Mouse (Mus musculus) neural tube, embryonic 13.5 days (tissue): ENCODE measurements around the gene Arl10. TPM values are rescaled to one million over a fixed set of nuclear protein-coding genes. Genes with fewer than 3 reads are reported as not detected.

Experiments
- ATAC-seq: fragments of 200-750 bp; cut with Nextera tagmentation; 2 replicates; pipeline ENCODE4 v1.8.0; 2017; ENCODE audit warnings: low read depth, mild to moderate bottlenecking, moderate TSS enrichment, moderate library complexity
- H3K27ac ChIP-seq: fragments of 300-500 bp; sonication (generic); replicated peaks from 2 replicates; pipeline ENCODE4 v1.5.1; 2015; ENCODE audit warnings: moderate library complexity, mild to moderate bottlenecking, inconsistent platforms
- H3K27me3 ChIP-seq: fragments of 300-500 bp; sonication (generic); 2 replicates; pipeline ENCODE4 v1.6.1; 2015; ENCODE audit warnings: mild to moderate bottlenecking, inconsistent platforms
- H3K36me3 ChIP-seq: fragments of 300-500 bp; sonication (generic); 2 replicates; pipeline ENCODE4 v1.6.1; 2015; ENCODE audit warnings: mild to moderate bottlenecking, inconsistent platforms
- H3K4me1 ChIP-seq: fragments of 300-500 bp; sonication (generic); replicated peaks from 2 replicates; pipeline ENCODE4 v1.6.1; 2015; ENCODE audit warnings: inconsistent platforms
- H3K4me2 ChIP-seq: fragments of 300-500 bp; sonication (generic); 2 replicates; pipeline ENCODE4 v1.6.1; 2015; ENCODE audit warnings: inconsistent platforms, mild to moderate bottlenecking, moderate library complexity
- H3K4me3 ChIP-seq: fragments of 300-500 bp; sonication (generic); 2 replicates; pipeline ENCODE4 v1.5.1; 2015; ENCODE audit warnings: mild to moderate bottlenecking, inconsistent platforms
- H3K9ac ChIP-seq: fragments of 300-500 bp; sonication (generic); 2 replicates; pipeline ENCODE4 v1.6.1; 2015; ENCODE audit warnings: moderate library complexity, mild to moderate bottlenecking, inconsistent platforms
- H3K9me3 ChIP-seq: fragments of 300-500 bp; sonication (generic); 2 replicates; pipeline ENCODE4 v1.6.1; 2016; ENCODE audit warnings: inconsistent platforms
- WGBS: fragments of 180-500 bp; shearing (Covaris S2); methylation state at CpG from one replicate; pipeline ENCODE4 v1.1.7; 2015; 5-methylcytosine and 5-hydroxymethylcytosine counted together
- polyA plus RNA-seq: library from polyadenylated mRNA; unstranded; fragments of >200 nt; fragmentation: Nextera tagmentation; extraction: Ambion mirVana; gene quantifications from 2 replicates; pipeline ENCODE4 v1.2.1, GENCODE M21; 2015

Gene Arl10
- polyA plus RNA-seq = 65.8 and 67.0 TPM in 2 replicates

GRCm38 (mm10) chr13:54574854-54575481, at the start of gene Arl10:
Arl10 (plus strand) TSS chr13:54575015.
- H3K4me3 ChIP-seq = peak within 1 kb of the TSS; percentile 92
- peaks cover 38% of the 10 kb centered on the region for H3K4me1 ChIP-seq
- peaks cover 33% of the 10 kb centered on the region for H3K36me3 ChIP-seq
- WGBS = under 1% methylated on average over 55 of the region's 55 CpGs
- peak within 1 kb of the TSS; percentile 98 for H3K9ac ChIP-seq
- peak within 1 kb of the TSS; percentile 90 for H3K4me2 ChIP-seq
- ATAC-seq = peak; percentile 95
- H3K9me3 ChIP-seq = no peaks in the 10 kb centered on the region
- H3K27ac ChIP-seq = peak within 1 kb of the TSS; percentile 84
- H3K27me3 ChIP-seq = peaks cover 3% of the 10 kb centered on the region; the same call in 1 of the 2 replicates

DNA sequence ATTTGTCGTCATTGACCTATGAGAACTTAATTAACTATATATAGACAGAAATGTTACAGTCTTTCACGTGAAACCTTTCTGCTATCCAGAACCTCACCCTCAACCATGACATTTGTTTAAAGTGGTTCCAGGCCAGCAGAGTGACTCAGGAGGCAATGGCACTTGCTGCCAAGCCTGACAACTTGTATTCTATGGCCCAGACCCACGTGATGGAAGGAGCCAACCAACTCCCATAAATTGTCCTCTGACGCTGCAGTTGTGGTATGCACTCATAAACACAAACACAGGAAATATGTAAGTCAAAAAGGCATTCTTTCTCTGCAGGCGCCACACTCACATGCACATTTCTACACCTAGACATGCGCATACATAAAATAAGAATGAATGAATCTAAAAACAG, 47.7 kb upstream of the Arl10 start:
- Histone ChIP-seq H3K36me3 (peaks cover 77% of the 10 kb centered on the region), H3K4me2 (no peak overlapping the region), H3K27me3 (no peaks in the 10 kb centered on the region), H3K27ac (no peak overlapping the region), H3K4me1 (no peaks in the 10 kb centered on the region), H3K9me3 (no peaks in the 10 kb centered on the region), H3K9ac (no peak overlapping the region), H3K4me3 (no peak overlapping the region)
- 88% methylated on average over 6 of the region's 6 CpGs for WGBS
- ATAC-seq = no peak

- H3K4me3 ChIP-seq = no peak overlapping the region
- H3K9me3 ChIP-seq = no peaks in the 10 kb centered on the region
- no peak overlapping the region for H3K4me2 ChIP-seq
- H3K27me3 ChIP-seq = no peaks in the 10 kb centered on the region
- ATAC-seq = no peak
- no peak overlapping the region for H3K9ac ChIP-seq
- H3K4me1 ChIP-seq = no peaks in the 10 kb centered on the region
- peaks cover 80% of the 10 kb centered on the region for H3K36me3 ChIP-seq
- no peak overlapping the region for H3K27ac ChIP-seq
Observed at GRCm38 (mm10) chr13:54532134-54532533, 42.7 kb upstream of the Arl10 start.

DNA sequence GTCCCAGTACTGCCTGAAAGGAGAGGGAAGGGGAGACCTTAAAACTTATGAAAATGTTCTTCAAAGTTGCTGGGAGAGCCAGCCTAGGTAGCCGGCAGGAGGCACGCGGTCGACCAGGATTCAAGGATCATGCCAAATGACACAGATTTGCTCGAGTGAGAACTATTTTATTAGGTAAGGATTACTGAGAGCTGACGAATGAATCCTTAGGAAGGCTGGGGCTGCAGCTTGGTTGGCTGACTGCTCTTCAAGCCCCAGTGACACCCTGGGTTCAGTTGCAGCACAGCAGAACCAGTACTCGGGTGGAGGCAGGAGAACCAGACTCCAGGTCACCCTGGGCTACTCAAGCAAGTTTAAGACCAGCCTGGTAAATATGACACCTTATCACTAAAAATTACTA, 26.8 kb upstream of the Arl10 start:
- no peak for ATAC-seq
- Histone ChIP-seq H3K4me1 (no peaks in the 10 kb centered on the region), H3K4me2 (no peak overlapping the region), H3K4me3 (no peak overlapping the region), H3K27ac (no peak overlapping the region), H3K27me3 (no peaks in the 10 kb centered on the region), H3K36me3 (peaks cover 73% of the 10 kb centered on the region), H3K9ac (no peak overlapping the region), H3K9me3 (no peaks in the 10 kb centered on the region)
- WGBS = 90% methylated on average over 7 of the region's 7 CpGs

DNA sequence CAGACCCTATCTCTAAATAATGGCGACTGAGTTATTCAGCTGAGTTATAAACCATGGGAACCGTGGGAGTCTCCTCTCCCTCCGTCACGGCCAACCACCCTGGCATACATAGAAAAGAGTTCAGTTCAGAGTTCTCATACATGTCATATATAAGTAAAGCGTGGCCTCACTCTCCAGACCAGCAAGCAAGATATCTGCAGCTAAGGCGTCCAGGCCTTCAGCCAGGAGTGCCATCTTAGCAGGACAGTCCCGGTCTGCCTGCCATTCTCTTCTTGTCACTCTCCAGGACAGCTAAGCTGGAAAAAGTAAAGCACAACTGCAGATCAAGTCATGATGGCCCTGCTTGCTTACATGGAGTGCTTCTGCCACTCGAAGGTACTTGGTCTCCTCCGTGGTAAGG, 18.6 kb upstream of the Arl10 start:
- Histone ChIP-seq H3K9ac (no peak overlapping the region), H3K4me2 (no peak overlapping the region), H3K9me3 (no peaks in the 10 kb centered on the region), H3K36me3 (peaks cover 97% of the 10 kb centered on the region), H3K27me3 (no peaks in the 10 kb centered on the region), H3K27ac (no peak overlapping the region), H3K4me1 (no peaks in the 10 kb centered on the region), H3K4me3 (no peak overlapping the region)
- no peak for ATAC-seq
- WGBS = 94% methylated on average over 9 of the region's 9 CpGs

GRCm38 (mm10) chr13:54556796-54557195, 18.0 kb upstream of the Arl10 start:
- no peak overlapping the region for H3K4me2 ChIP-seq
- WGBS = 90% methylated on average over 3 of the region's 3 CpGs
- ATAC-seq = no peak

DNA sequence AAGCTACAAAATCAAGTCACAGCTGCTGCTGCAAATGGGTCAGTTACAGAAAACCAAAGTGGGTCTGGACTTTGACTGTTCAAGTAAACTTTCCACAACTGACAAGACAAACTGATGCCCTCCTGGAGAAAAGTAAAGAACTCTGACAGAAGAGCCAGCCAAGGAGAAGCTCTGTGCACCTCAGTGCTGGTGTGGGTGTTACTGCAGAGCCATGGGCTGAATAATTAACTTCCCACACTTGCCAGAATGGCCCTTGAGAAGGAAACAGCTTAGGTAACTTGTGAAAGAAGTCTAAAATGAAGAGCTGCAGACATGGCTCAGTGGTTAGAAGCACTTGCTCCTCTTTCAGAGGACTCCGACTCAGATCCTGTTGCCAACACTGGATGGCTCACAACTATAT, 17.2 kb upstream of the Arl10 start:
- Histone ChIP-seq H3K27ac (no peak overlapping the region), H3K4me2 (no peak overlapping the region), H3K36me3 (peaks cover 97% of the 10 kb centered on the region), H3K4me1 (peaks cover under 1% of the 10 kb centered on the region; the same call in 1 of the 2 replicates), H3K27me3 (no peaks in the 10 kb centered on the region), H3K9ac (no peak overlapping the region), H3K9me3 (no peaks in the 10 kb centered on the region), H3K4me3 (no peak overlapping the region)
- ATAC-seq = no peak
- WGBS = 96% methylated on average over 1 of the region's 1 CpGs

More at GRCm38 (mm10) chr13:54556796-54557195, 18.0 kb upstream of the Arl10 start:
- no peak overlapping the region for H3K4me3 ChIP-seq
- no peak overlapping the region for H3K9ac ChIP-seq
- H3K4me1 ChIP-seq = no peaks in the 10 kb centered on the region
- peaks cover 97% of the 10 kb centered on the region for H3K36me3 ChIP-seq
- no peaks in the 10 kb centered on the region for H3K27me3 ChIP-seq
- no peak overlapping the region for H3K27ac ChIP-seq
- H3K9me3 ChIP-seq = no peaks in the 10 kb centered on the region

- H3K9ac ChIP-seq = no peak overlapping the region
- H3K36me3 ChIP-seq = peaks cover 86% of the 10 kb centered on the region
- H3K27me3 ChIP-seq = no peaks in the 10 kb centered on the region
- H3K27ac ChIP-seq = no peak overlapping the region
- H3K4me3 ChIP-seq = no peak overlapping the region
- WGBS = 92% methylated on average over 2 of the region's 2 CpGs
- peaks cover 17% of the 10 kb centered on the region for H3K4me1 ChIP-seq
- ATAC-seq = no peak
- H3K9me3 ChIP-seq = no peaks in the 10 kb centered on the region
- H3K4me2 ChIP-seq = no peak overlapping the region
Observed at GRCm38 (mm10) chr13:54559656-54560055, 15.2 kb upstream of the Arl10 start.

DNA sequence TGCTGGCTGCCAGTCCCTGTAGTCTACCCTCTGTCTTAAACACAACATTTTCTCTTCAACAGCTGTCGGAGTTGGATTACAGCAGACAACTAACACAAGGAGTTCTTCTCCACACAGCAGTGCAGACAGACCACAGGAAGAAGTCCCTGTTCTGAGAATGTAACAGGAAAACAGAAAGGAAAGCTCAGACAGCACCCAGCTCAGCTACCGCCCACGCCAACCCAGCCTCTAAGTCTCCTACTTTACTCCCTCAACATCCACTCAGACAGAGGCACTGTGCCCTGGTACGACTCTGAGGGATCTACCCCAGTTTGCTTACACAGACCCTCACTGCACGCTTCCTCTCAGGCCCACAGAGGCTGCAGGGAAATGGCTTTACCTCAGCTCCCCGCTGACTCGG, 14.2 kb upstream of the Arl10 start:
- Histone ChIP-seq H3K4me2 (no peak overlapping the region), H3K27me3 (no peaks in the 10 kb centered on the region), H3K4me3 (no peak overlapping the region), H3K27ac (no peak overlapping the region), H3K4me1 (peaks cover 17% of the 10 kb centered on the region), H3K9me3 (no peaks in the 10 kb centered on the region), H3K36me3 (peaks cover 77% of the 10 kb centered on the region), H3K9ac (no peak overlapping the region)
- ATAC-seq = no peak
- 88% methylated on average over 7 of the region's 7 CpGs for WGBS

DNA sequence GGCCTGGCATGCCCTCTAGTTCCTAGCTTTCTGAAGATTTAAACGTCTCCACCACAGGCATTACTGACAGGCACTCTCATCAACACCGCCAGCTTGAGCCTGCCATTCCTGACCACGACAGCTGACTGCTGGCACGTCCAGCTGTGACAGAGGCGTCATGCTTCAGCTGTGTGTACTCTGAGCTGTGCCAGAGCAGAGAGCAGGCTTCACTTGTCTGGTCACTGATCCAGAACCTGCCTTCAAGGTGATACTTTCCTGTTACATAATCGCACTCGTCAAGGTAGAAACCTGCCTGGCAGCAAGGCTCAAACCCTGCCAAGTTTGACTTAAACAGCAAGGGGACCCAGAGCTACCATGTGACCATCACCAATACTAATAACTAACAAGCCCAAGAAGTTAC, 12.3 kb upstream of the Arl10 start:
- H3K9me3 ChIP-seq = no peaks in the 10 kb centered on the region
- no peak overlapping the region for H3K4me3 ChIP-seq
- ATAC-seq = no peak
- no peak overlapping the region for H3K4me2 ChIP-seq
- H3K4me1 ChIP-seq = peaks cover 17% of the 10 kb centered on the region
- no peak overlapping the region for H3K9ac ChIP-seq
- peaks cover 58% of the 10 kb centered on the region for H3K36me3 ChIP-seq
- H3K27me3 ChIP-seq = no peaks in the 10 kb centered on the region
- H3K27ac ChIP-seq = no peak overlapping the region
- WGBS = 84% methylated on average over 7 of the region's 7 CpGs

DNA sequence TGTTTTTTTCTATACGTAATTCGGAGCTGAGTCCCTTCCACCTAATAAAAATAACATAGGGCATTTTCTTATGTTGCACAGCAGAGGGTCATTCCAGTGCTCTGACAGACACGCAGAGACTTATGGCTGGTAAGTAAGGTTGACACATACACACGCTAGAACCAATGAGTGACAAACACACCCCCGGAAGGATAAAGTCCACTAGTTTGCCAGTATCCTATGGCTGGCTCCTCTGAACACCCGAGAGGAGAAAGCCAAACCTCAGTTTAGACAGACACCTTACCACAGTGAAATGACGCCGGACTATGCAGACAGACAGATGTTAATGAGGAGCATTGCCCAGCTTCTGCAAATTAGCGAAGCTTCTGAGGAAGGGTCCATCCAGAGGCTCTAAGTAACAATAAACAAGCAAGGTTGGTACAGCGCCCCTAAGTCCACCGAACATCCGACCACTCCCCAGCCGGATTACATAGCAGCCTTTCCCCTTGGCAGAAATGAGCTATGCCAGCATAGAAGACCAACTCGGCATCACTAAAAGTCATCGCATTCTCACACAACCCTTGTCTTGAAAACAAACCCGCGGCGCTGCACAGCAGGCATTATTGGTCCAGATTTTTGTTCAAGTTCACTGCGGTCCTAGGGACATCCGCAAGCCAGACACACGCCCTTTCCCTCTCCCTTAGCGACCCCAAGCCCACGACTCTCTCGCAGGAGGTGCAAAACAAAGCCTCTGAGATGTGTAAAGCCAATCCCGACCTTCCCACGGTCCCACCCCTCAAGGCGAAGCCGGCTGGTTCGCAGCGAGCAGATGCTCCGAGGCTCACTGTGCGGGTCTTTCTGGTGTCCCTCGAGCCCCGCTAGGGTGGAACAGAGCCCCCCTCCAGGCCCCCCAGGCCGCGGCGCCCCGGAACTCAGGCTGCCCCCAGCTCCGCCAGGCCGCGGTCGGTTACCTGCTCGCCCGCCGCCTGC, 10.3 kb upstream of the Arl10 start:
- no peaks in the 10 kb centered on the region for H3K9me3 ChIP-seq
- peak; percentile 70 for ATAC-seq
- WGBS = 12% methylated on average over 45 of the region's 45 CpGs

DNA sequence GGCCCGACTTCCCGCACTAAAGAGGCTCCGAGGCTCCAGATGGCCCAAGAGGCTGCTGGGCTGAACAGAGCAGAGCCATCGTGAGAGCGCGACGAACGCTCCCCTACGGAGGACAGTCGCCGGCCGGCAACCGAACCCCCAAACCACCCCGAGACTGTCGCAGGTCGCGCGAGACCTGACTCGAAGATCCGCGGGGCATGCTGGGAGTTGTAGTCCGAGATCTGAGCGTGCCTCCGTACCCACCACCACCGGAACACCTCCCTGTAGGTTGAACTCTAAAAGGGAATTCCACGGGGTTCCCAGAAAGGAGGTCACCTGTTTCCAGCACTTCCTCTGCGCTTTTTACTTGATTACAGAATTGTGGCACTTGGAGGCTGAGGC, 9.6 kb upstream of the Arl10 start, which contains the start of gene 4833439L19Rik:
TSS of gene 4833439L19Rik (minus strand) at position 235 of the 381 bp plus-strand sequence.
- H3K4me2 ChIP-seq = peak within 1 kb of the TSS; percentile 78
- no peaks in the 10 kb centered on the region for H3K27me3 ChIP-seq
- no peaks in the 10 kb centered on the region for H3K9me3 ChIP-seq
- peak; percentile 97 for ATAC-seq
- H3K4me1 ChIP-seq = peaks cover 17% of the 10 kb centered on the region
- H3K36me3 ChIP-seq = peaks cover 31% of the 10 kb centered on the region
- H3K27ac ChIP-seq = peak within 1 kb of the TSS; percentile 90
- H3K4me3 ChIP-seq = peak within 1 kb of the TSS; percentile 88
- under 1% methylated on average over 27 of the region's 27 CpGs for WGBS
- peak within 1 kb of the TSS; percentile 98 for H3K9ac ChIP-seq

More for the DNA sequence above, 10.3 kb upstream of the Arl10 start:
- peak overlapping the region; percentile 90 for H3K27ac ChIP-seq
- H3K9ac ChIP-seq = peak overlapping the region; percentile 98
- H3K36me3 ChIP-seq = peaks cover 38% of the 10 kb centered on the region
- peaks cover 17% of the 10 kb centered on the region for H3K4me1 ChIP-seq
- peak overlapping the region; percentile 78 for H3K4me2 ChIP-seq
- H3K4me3 ChIP-seq = peak overlapping the region; percentile 88
- H3K27me3 ChIP-seq = no peaks in the 10 kb centered on the region
